Mouse (Mus musculus): ENCODE data around the gene Gm38394. TPM values are rescaled to one million over a fixed set of nuclear protein-coding genes. Genes with fewer than 3 reads are reported as not detected.
"Not testable (repeated sequence)": the region's sequence is repeated elsewhere in the genome, so short reads cannot be mapped to it uniquely, and the experiment has no call there.

Gm38394 gene
- polyA plus RNA-seq, 1 experiment from 2014 or later: 1.3 TPM

DNA sequence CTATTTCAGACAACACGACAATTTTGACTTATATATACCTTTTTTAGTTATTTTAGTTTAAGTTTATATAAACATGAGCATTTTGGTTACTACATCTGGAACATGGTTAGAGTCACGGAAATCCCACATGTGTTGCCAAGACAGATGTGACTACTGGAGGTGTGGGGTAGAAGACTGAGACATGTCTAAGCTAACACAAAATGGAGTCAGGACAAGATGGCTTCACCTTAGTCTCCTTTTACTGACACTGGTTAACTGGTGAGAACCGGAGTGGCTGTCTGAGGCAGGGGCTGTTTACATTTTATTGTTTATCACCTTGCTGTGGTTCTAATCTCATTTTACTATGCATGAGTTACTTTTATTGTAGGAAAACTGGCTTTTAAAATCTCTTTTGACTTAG is 7.5 kb upstream of the Gm38394 start:
- Histone ChIP-seq H3K4me3 (ENCODE audit: low read depth, low read length) (no peak overlapping the region), H3K9ac (replicated peaks) (no peak overlapping the region), H3K4me2 (ENCODE audit: low read depth, low read length) (no peak overlapping the region), H3K4me1 (ENCODE audit: insufficient read depth) (peaks cover 5% of the 10 kb centered on the region), H3K27me3 (ENCODE audit: insufficient read depth, low read length) (no peaks in the 10 kb centered on the region), H3K27ac (ENCODE audit: low read depth) (no peak overlapping the region), H3K9me3 (ENCODE audit: low read length) (no peaks in the 10 kb centered on the region), H3K36me3 (replicated peaks; ENCODE audit: insufficient read depth, low read length) (no peaks in the 10 kb centered on the region)
- TF ChIP-seq EP300 (IDR thresholded peaks at IDR 0.05; ENCODE audit: low read depth): no peak
- TF ChIP-seq CTCF (IDR thresholded peaks at IDR 0.05; ENCODE audit: low read depth): no peak
- DNase-seq: no peak
- ATAC-seq: no peak
- 91% methylated on average over 3 of the region's 3 CpGs for WGBS (ENCODE audit: insufficient replicate concordance)

GRCm38 (mm10) chr1:133667721-133668120 is 6.6 kb upstream of the Gm38394 start:
- Histone ChIP-seq H3K9me3 (ENCODE audit: low read length) (no peaks in the 10 kb centered on the region), H3K4me2 (ENCODE audit: low read depth, low read length) (no peak overlapping the region), H3K9ac (replicated peaks) (no peak overlapping the region), H3K27ac (ENCODE audit: low read depth) (no peak overlapping the region), H3K27me3 (ENCODE audit: insufficient read depth, low read length) (no peaks in the 10 kb centered on the region), H3K4me1 (ENCODE audit: insufficient read depth) (peaks cover 5% of the 10 kb centered on the region), H3K36me3 (replicated peaks; ENCODE audit: insufficient read depth, low read length) (no peaks in the 10 kb centered on the region), H3K4me3 (ENCODE audit: low read depth, low read length) (no peak overlapping the region)
- no peak for TF ChIP-seq CTCF (IDR thresholded peaks at IDR 0.05; ENCODE audit: low read depth)
- no peak for TF ChIP-seq EP300 (IDR thresholded peaks at IDR 0.05; ENCODE audit: low read depth)
- DNase-seq (no peak), ATAC-seq (no peak)
- WGBS (ENCODE audit: insufficient replicate concordance): 78% methylated on average over 7 of the region's 7 CpGs

- not testable (repeated sequence) for H3K4me1 ChIP-seq (ENCODE audit: insufficient read depth); H3K27me3 ChIP-seq (ENCODE audit: insufficient read depth, low read length); H3K9me3 ChIP-seq (ENCODE audit: low read length); H3K9ac ChIP-seq (replicated peaks); ATAC-seq; H3K27ac ChIP-seq (ENCODE audit: low read depth); H3K4me2 ChIP-seq (ENCODE audit: low read depth, low read length); H3K4me3 ChIP-seq (ENCODE audit: low read depth, low read length); DNase-seq; H3K36me3 ChIP-seq (replicated peaks; ENCODE audit: insufficient read depth, low read length)
- WGBS (ENCODE audit: insufficient replicate concordance): 74% methylated on average over 7 of the region's 8 CpGs
Observed at GRCm38 (mm10) chr1:133665713-133666112, 4.6 kb upstream of the Gm38394 start.

GRCm38 (mm10) chr1:133664203-133664970 is 3.3 kb upstream of the Gm38394 start:
- no peaks in the 10 kb centered on the region for H3K27me3 ChIP-seq (ENCODE audit: insufficient read depth, low read length)
- H3K36me3 ChIP-seq (replicated peaks; ENCODE audit: insufficient read depth, low read length): 0 out of 2 replicates have a peak, but pooled peaks cover 7% of the 10 kb centered on the region
- no peak for TF ChIP-seq EP300 (IDR thresholded peaks at IDR 0.05; ENCODE audit: low read depth)
- TF ChIP-seq CTCF (IDR thresholded peaks at IDR 0.05; ENCODE audit: low read depth): no peak
- H3K27ac ChIP-seq (ENCODE audit: low read depth): peak overlapping the region; percentile 74
- H3K4me3 ChIP-seq (ENCODE audit: low read depth, low read length): peak overlapping the region; percentile 24
- DNase-seq (no peak), ATAC-seq (no peak)
- peak overlapping the region; percentile 59 for H3K4me2 ChIP-seq (ENCODE audit: low read depth, low read length)
- 64% methylated on average over 11 of the region's 11 CpGs for WGBS (ENCODE audit: insufficient replicate concordance)
- no peak overlapping the region for H3K9ac ChIP-seq (replicated peaks)
- no peaks in the 10 kb centered on the region for H3K9me3 ChIP-seq (ENCODE audit: low read length)
- H3K4me1 ChIP-seq (ENCODE audit: insufficient read depth): peaks cover 11% of the 10 kb centered on the region

DNA sequence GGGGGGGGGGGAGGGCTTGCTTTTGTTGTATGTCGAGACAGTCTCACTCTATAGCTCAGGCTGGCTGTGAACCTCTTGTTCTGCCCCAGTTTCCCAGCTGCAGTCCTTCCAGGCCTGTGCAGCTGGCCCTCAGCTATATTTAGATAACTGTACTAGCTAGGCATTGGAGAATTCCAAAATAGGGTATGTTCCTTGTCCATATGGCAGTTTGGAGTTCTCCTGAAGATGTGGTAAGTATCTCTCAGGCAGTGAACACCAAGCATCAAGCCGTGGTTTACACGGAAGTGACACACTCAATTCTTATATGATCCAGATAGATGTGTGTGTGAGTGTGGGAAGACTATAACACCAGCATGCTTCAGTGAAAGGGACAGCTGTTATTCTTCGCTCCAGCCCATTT is 2.3 kb upstream of the Gm38394 start:
- no peak overlapping the region for H3K4me2 ChIP-seq (ENCODE audit: low read depth, low read length)
- TF ChIP-seq CTCF (IDR thresholded peaks at IDR 0.05; ENCODE audit: low read depth) (no peak), EP300 (IDR thresholded peaks at IDR 0.05; ENCODE audit: low read depth) (no peak)
- WGBS (ENCODE audit: insufficient replicate concordance): 81% methylated on average over 4 of the region's 4 CpGs

GRCm38 (mm10) chr1:133662941-133663340 is 1.8 kb upstream of the Gm38394 start:
- no peaks in the 10 kb centered on the region for H3K27me3 ChIP-seq (ENCODE audit: insufficient read depth, low read length)
- 91% methylated on average over 7 of the region's 7 CpGs for WGBS (ENCODE audit: insufficient replicate concordance)

More for the DNA sequence above, 2.3 kb upstream of the Gm38394 start:
- DNase-seq (no peak), ATAC-seq (no peak)
- H3K27me3 ChIP-seq (ENCODE audit: insufficient read depth, low read length): no peaks in the 10 kb centered on the region
- no peak overlapping the region for H3K9ac ChIP-seq (replicated peaks)
- no peaks in the 10 kb centered on the region for H3K9me3 ChIP-seq (ENCODE audit: low read length)
- peaks cover 20% of the 10 kb centered on the region for H3K4me1 ChIP-seq (ENCODE audit: insufficient read depth)
- no peak overlapping the region for H3K4me3 ChIP-seq (ENCODE audit: low read depth, low read length)
- peaks cover 15% of the 10 kb centered on the region; the same call in 1 of the 2 replicates for H3K36me3 ChIP-seq (replicated peaks; ENCODE audit: insufficient read depth, low read length)
- no peak overlapping the region for H3K27ac ChIP-seq (ENCODE audit: low read depth)

More at GRCm38 (mm10) chr1:133662941-133663340, 1.8 kb upstream of the Gm38394 start:
- no peak for ATAC-seq
- DNase-seq: no peak
- no peak overlapping the region for H3K4me3 ChIP-seq (ENCODE audit: low read depth, low read length)
- H3K36me3 ChIP-seq (replicated peaks; ENCODE audit: insufficient read depth, low read length): peaks cover 20% of the 10 kb centered on the region; the same call in 1 of the 2 replicates
- H3K9ac ChIP-seq (replicated peaks): no peak overlapping the region
- H3K4me1 ChIP-seq (ENCODE audit: insufficient read depth): peaks cover 22% of the 10 kb centered on the region
- H3K4me2 ChIP-seq (ENCODE audit: low read depth, low read length): no peak overlapping the region
- H3K27ac ChIP-seq (ENCODE audit: low read depth): no peak overlapping the region
- no peaks in the 10 kb centered on the region for H3K9me3 ChIP-seq (ENCODE audit: low read length)
- TF ChIP-seq CTCF (IDR thresholded peaks at IDR 0.05; ENCODE audit: low read depth) (no peak), EP300 (IDR thresholded peaks at IDR 0.05; ENCODE audit: low read depth) (no peak)
